Mouse (Mus musculus): ENCODE results near the gene Hoxa4.
A peak's percentile ranks its signal among the peaks of the same experiment; 100 is the strongest.

Hoxa4 gene

GRCm38 (mm10) chr6:52228475-52229465 is 37.2 kb upstream of the Hoxa4 start:
- no peak for DNase-seq (ENCODE audit: low spot score in 2 of 2)

GRCm38 (mm10) chr6:52227470-52228222 is 36.1 kb upstream of the Hoxa4 start:
- DNase-seq (ENCODE audit: low spot score in 2 of 2), result no peak

GRCm38 (mm10) chr6:52226569-52227257 is 35.2 kb upstream of the Hoxa4 start:
- DNase-seq (ENCODE audit: low spot score in 2 of 2), result no peak

GRCm38 (mm10) chr6:52225612-52226568 is 34.3 kb upstream of the Hoxa4 start:
- no peak for DNase-seq (ENCODE audit: low spot score in 2 of 2)

- no peak for DNase-seq (ENCODE audit: low spot score in 2 of 2)
These were observed 33.5 kb upstream of the Hoxa4 start for GRCm38 (mm10) chr6:52224895-52225611.

GRCm38 (mm10) chr6:52223939-52224760 is 32.6 kb upstream of the Hoxa4 start:
- DNase-seq (ENCODE audit: low spot score in 2 of 2), result no peak

GRCm38 (mm10) chr6:52222729-52223128 is 31.2 kb upstream of the Hoxa4 start:
- DNase-seq (ENCODE audit: low spot score in 2 of 2), result no peak

- no peak for DNase-seq (ENCODE audit: low spot score in 2 of 2)
These were observed 30.6 kb upstream of the Hoxa4 start for GRCm38 (mm10) chr6:52221993-52222685.

GRCm38 (mm10) chr6:52221337-52221992 is 29.9 kb upstream of the Hoxa4 start, which contains the start of gene Hoxa7:
TSS of gene Hoxa7 (minus strand) at chr6:52221854.
- peak; percentile 66 to 67 for DNase-seq (ENCODE audit: low spot score in 2 of 2)

- DNase-seq (ENCODE audit: low spot score in 2 of 2), result no peak
These were observed 29.3 kb upstream of the Hoxa4 start for GRCm38 (mm10) chr6:52220865-52221310.

- no peak for DNase-seq (ENCODE audit: low spot score in 2 of 2)
These were observed 28.7 kb upstream of the Hoxa4 start for GRCm38 (mm10) chr6:52220003-52220864.

- DNase-seq (ENCODE audit: low spot score in 2 of 2), result no peak
These were observed 27.8 kb upstream of the Hoxa4 start for GRCm38 (mm10) chr6:52219234-52219942.

GRCm38 (mm10) chr6:52218643-52219215 is 27.2 kb upstream of the Hoxa4 start:
- DNase-seq (ENCODE audit: low spot score in 2 of 2), result no peak

- no peak for DNase-seq (ENCODE audit: low spot score in 2 of 2)
These were observed 26.5 kb upstream of the Hoxa4 start for GRCm38 (mm10) chr6:52217895-52218642.

GRCm38 (mm10) chr6:52217459-52217768 is 25.9 kb upstream of the Hoxa4 start:
- no peak for DNase-seq (ENCODE audit: low spot score in 2 of 2)
